Mouse (Mus musculus) ES-Bruce4 (cell line): ENCODE data around the gene Ckm.

Experiments
- CTCF ChIP-seq: IDR thresholded peaks from one replicate; pipeline ENCODE4 v1.8.1; 2011; ENCODE audit warnings: low read depth, low read length
- POLR2A ChIP-seq: IDR thresholded peaks from one replicate; pipeline ENCODE4 v1.8.1; 2011; ENCODE audit warnings: low read length; ENCODE audit not compliant: insufficient read depth

DNA sequence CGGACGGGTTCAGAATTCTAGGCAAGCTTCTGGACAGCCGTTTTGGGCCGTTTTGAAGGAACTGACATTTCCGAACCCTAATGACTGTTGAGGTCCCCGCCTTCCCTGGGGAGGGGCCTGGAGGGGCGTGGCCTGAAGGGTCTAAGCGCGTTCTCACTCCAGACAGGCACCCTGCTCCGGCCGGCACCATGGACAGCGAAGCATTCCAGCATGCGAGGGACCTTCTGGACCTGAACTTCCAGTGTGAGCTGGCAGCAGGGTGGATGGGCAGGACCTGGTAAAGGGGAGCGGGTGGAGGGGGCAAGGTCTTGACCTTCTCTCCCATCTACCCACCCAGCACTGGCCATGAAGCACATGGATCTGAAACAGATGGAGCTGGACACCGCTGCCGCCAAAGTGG, 36.2 kb upstream of the Ckm start:
- TF ChIP-seq CTCF: no peak
- no peak for TF ChIP-seq POLR2A
